Mouse (Mus musculus) liver, embryonic 14.5 days (tissue): ENCODE results near the gene Pfkp.

Experiments
- CTCF ChIP-seq: IDR thresholded peaks from 2 replicates; pipeline ENCODE4 v1.5.1; 2016; ENCODE audit warnings: antibody characterized with exemption, low read depth, control low read depth
- EP300 ChIP-seq: IDR thresholded peaks from 2 replicates; pipeline ENCODE4 v1.6.1; 2016; ENCODE audit warnings: antibody characterized with exemption, low read depth

- no peak for TF ChIP-seq CTCF
- TF ChIP-seq EP300 = no peak
These were observed 16.1 kb downstream of the Pfkp start for GRCm38 (mm10) chr13:6632513-6632912.
